8 mouse cellular contexts compared by ENCODE assay signal in the genomic region with DNA sequence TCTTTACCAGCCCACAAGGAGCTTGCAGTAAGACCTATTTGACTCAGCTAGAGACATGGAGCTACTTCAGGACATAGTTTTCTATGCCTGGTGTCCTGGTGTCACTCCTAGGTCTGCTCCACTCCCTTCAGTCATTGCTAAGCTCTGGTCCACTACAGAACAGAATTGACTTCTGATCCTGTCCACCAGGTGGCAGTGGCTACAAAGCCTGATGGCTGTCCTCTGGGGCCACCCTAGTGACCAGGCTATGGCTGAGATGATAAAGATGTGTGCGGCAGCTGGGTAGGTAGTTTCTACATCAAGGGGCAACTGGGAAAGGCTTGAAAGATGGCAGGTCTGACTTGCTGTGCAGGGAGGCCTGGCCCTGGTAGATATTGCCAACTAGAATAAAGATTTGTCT. TPM values are rescaled to one million over a fixed set of nuclear protein-coding genes. Genes with fewer than 3 reads are reported as not detected.
DNase-seq lines count a peak whose midpoint lies in the region; ATAC-seq and TF ChIP-seq lines count a peak whose summit lies in the region.

No protein-coding gene starts in this region.

- H3K36me3 ChIP-seq in C2C12 (ENCODE audit: control insufficient read depth, insufficient read depth) = no peaks in the 10 kb centered on the region
- peaks cover 13% of the 10 kb centered on the region; the same call in 1 of the 2 replicates for H3K36me3 ChIP-seq in liver, embryonic 15.5 days (replicated peaks)
- H3K36me3 ChIP-seq in neural tube, embryonic 13.5 days = peaks cover 32% of the 10 kb centered on the region

- no peaks in the 10 kb centered on the region for H3K9me3 ChIP-seq in liver, embryonic 15.5 days (replicated peaks)
- no peaks in the 10 kb centered on the region for H3K9me3 ChIP-seq in neural tube, embryonic 13.5 days

- DNase-seq in R1 (ENCODE audit: low read depth, low spot score) = peak; percentile 42
- peak; percentile 68 for DNase-seq in heart, adult 8-10 months (ENCODE audit: low spot score)
- peak; percentile 87 for DNase-seq in kidney, adult 9 months
- peak; percentile 23 to 31 for DNase-seq in thymus, postnatal 36 days

- no peak overlapping the region for H3K9ac ChIP-seq in liver, embryonic 15.5 days
- H3K9ac ChIP-seq in neural tube, embryonic 13.5 days = no peak overlapping the region

- no peaks in the 10 kb centered on the region for H3K79me2 ChIP-seq in C2C12 (ENCODE audit: control insufficient read depth, insufficient read depth)

- H3K4me2 ChIP-seq in liver, embryonic 15.5 days = no peak overlapping the region
- H3K4me2 ChIP-seq in neural tube, embryonic 13.5 days = no peak overlapping the region

- peak; percentile 68 for ATAC-seq in common myeloid progenitor, adult 5-6 weeks (replicated peaks; ENCODE audit: low read depth, poor library complexity, severe bottlenecking)
- peak; percentile 35; the same call in 1 of the 2 replicates for ATAC-seq in liver, embryonic 15.5 days (ENCODE audit: insufficient read depth)
- ATAC-seq in neural tube, embryonic 13.5 days (ENCODE audit: low read depth) = no peak; the same call in 1 of the 2 replicates

- H3K4me1 ChIP-seq in liver, embryonic 15.5 days (replicated peaks) = peaks cover 11% of the 10 kb centered on the region; the same call in 1 of the 2 replicates
- H3K4me1 ChIP-seq in neural tube, embryonic 13.5 days (replicated peaks) = peaks cover 6% of the 10 kb centered on the region; the same call in 1 of the 2 replicates

- TF ChIP-seq CTCF in C2C12 (IDR thresholded peaks at IDR 0.05; ENCODE audit: control insufficient read depth, insufficient read depth, insufficient read length) = peak; percentile 54

- 49% methylated on average over 1 of the region's 1 CpGs for WGBS in liver, embryonic 15.5 days (ENCODE audit: insufficient replicate concordance)
- 46% methylated on average over 1 of the region's 1 CpGs for WGBS in neural tube, embryonic 13.5 days

- H3ac ChIP-seq in C2C12 (ENCODE audit: control insufficient read depth, insufficient read length, low read depth) = no peak overlapping the region

- no peaks in the 10 kb centered on the region for H3K27me3 ChIP-seq in C2C12 (ENCODE audit: control insufficient read depth, insufficient read depth, insufficient read length)
- no peaks in the 10 kb centered on the region for H3K27me3 ChIP-seq in liver, embryonic 15.5 days
- H3K27me3 ChIP-seq in neural tube, embryonic 13.5 days = no peaks in the 10 kb centered on the region

- no peaks in the 10 kb centered on the region for H3K79me3 ChIP-seq in C2C12 (ENCODE audit: low read depth)

- no peak overlapping the region for H3K27ac ChIP-seq in liver, embryonic 15.5 days (replicated peaks)
- 0 out of 2 replicates have a peak overlapping the region, but pooled peaks have one; percentile 42 for H3K27ac ChIP-seq in neural tube, embryonic 13.5 days (replicated peaks)

- H3K4me3 ChIP-seq in C2C12 (ENCODE audit: insufficient read depth, poor library complexity, severe bottlenecking) = no peak overlapping the region
- H3K4me3 ChIP-seq in liver, embryonic 15.5 days (replicated peaks) = no peak overlapping the region
- H3K4me3 ChIP-seq in neural tube, embryonic 13.5 days = no peak overlapping the region

TF ChIP-seq in C2C12, 6 proteins besides CTCF, POLR2A, EP300 and RAD21:
- TF ChIP-seq USF1 (IDR thresholded peaks at IDR 0.05; ENCODE audit: low read depth) (no peak), MYOG (IDR thresholded peaks at IDR 0.05; ENCODE audit: control insufficient read depth, extremely low read depth, insufficient read length) (no peak), FOSL1 (IDR thresholded peaks at IDR 0.05; ENCODE audit: insufficient read depth, low read length, poor library complexity, severe bottlenecking) (no peak), MYOD1 (IDR thresholded peaks at IDR 0.05; ENCODE audit: control insufficient read depth, insufficient read length, low read depth) (no peak), MAX (IDR thresholded peaks at IDR 0.05) (no peak), CEBPB (IDR thresholded peaks at IDR 0.05; ENCODE audit: low read depth) (no peak)
TF ChIP-seq in C2C12: peak in this region for 0.

RNA-seq across cellular contexts. Expression of a gene that starts 26.5 kb away (rescaled TPM):
- 0.01 TPM for polyA plus RNA-seq in C2C12 (2012; fragmentation: generic; extraction: Trizol)
- not detected in 2 replicates for total RNA-seq in common myeloid progenitor, adult 5-6 weeks (2017)
- not detected for total RNA-seq in heart, adult 8-10 months (2022)
- polyA plus RNA-seq in liver, embryonic 15.5 days (2015; fragmentation: Nextera tagmentation; extraction: Ambion mirVana) = not detected in 2 replicates
- polyA plus RNA-seq in neural tube, embryonic 13.5 days (2015; fragmentation: Nextera tagmentation; extraction: Ambion mirVana) = 26.8 and 28.6 TPM in 2 replicates

Comparison
In these comparisons a context has a peak if more than half of its experiments do, and no peak if none do; other contexts are left out.
1. DNase-seq: peak in every context shown above with its lines; median percentile 87 in kidney, adult 9 months; 68 in heart, adult 8-10 months; 42 in R1; 27 in thymus, postnatal 36 days.
2. RNA of a gene that starts 26.5 kb away (polyA plus RNA-seq): 26.8 to 28.6 TPM in neural tube, embryonic 13.5 days; 0.01 TPM in C2C12 (single experiment) and not detected in liver, embryonic 15.5 days; every median in the first group is over 10 times any median in the second.